Comparison of ENCODE assay signal across 33 mouse cellular contexts in the genomic region with DNA sequence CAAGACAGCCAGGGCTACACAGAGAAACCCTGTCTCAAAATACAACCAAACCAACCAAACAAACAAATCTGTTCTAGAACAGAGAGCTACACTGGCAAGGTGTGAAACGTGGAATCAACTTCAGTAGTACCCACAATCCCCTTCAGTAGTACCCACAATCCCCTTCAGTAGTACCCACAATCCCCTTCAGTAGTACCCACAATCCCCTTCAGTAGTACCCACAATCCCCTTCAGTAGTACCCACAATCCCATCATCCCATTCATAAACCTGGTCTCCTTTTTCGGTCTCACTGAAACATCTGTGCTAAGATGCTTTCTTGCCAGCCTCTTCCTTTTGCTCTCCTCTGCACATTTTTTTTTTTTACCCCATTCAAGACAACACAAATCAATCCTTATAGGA. TPM values are rescaled to one million over a fixed set of nuclear protein-coding genes. Genes with fewer than 3 reads are reported as not detected.
"Had no signal": no experiment of that assay in that cellular context is flagged by ENCODE, and none has a peak within 500 bp of the region (broad histone marks: within the 10 kb centered on the region; RNA-seq: fewer than 3 reads in every experiment).

No protein-coding gene starts in this region.

RNA-seq across cellular contexts. Expression of gene Mfap5, which starts 10.1 kb away (rescaled TPM):
- total RNA-seq: hematopoietic stem cell, adult 5-6 weeks; layer of hippocampus, adult 18-20 months; layer of hippocampus, adult 2 months; layer of hippocampus, postnatal 36 days had no signal
- polyA plus RNA-seq: inflammation-experienced regulatory T-cells, adult 6 months had no signal

RNA-seq across cellular contexts. Expression of gene Rimklb, which starts 17.2 kb away (rescaled TPM):
- total RNA-seq: heart, postnatal 25 days; hematopoietic stem cell, adult 5-6 weeks had no signal

RNA-seq across cellular contexts. Expression of gene Aicda, which starts 37.8 kb away (rescaled TPM):
- total RNA-seq: heart, postnatal 10 days; heart, postnatal 14 days; heart, postnatal 25 days; heart, postnatal 36 days; heart, postnatal 4 days; hematopoietic stem cell, adult 5-6 weeks; layer of hippocampus, adult 18-20 months; layer of hippocampus, adult 2 months; layer of hippocampus, adult 8-10 months; layer of hippocampus, postnatal 10 days; layer of hippocampus, postnatal 14 days; layer of hippocampus, postnatal 25 days; layer of hippocampus, postnatal 36 days; left cerebral cortex, adult 18-20 months; left cerebral cortex, adult 2 months; left cerebral cortex, adult 8-10 months had no signal
- polyA plus RNA-seq: heart, embryonic 12.5 days; heart, embryonic 13.5 days; heart, embryonic 14.5 days; heart, embryonic 15.5 days; heart, embryonic 16.5 days; heart, postnatal 0 days; hindbrain, embryonic 10.5 days; hindbrain, embryonic 11.5 days; intestine, embryonic 15.5 days; intestine, embryonic 16.5 days; intestine, postnatal 0 days; kidney, adult 2 months; kidney, embryonic 14.5 days; kidney, embryonic 15.5 days; kidney, embryonic 16.5 days; kidney, postnatal 0 days had no signal
